Comparison of ENCODE assay signal across 21 mouse cellular contexts in genomic region chr12:86534283-86534682, GRCm38 (mm10).
A peak's percentile ranks its signal among the peaks of the same experiment; 100 is the strongest.
DNase-seq lines count a peak whose midpoint lies in the region; ATAC-seq and TF ChIP-seq lines count a peak whose summit lies in the region.
"Had no signal": no experiment of that assay in that cellular context is flagged by ENCODE, and none has a peak within 500 bp of the region (broad histone marks: within the 10 kb centered on the region; RNA-seq: fewer than 3 reads in every experiment).

No protein-coding gene starts in this region.

- no peaks in the 10 kb centered on the region for H3K4me1 ChIP-seq in hindbrain, embryonic 14.5 days (replicated peaks; ENCODE audit: control insufficient read depth, insufficient read depth, low read length)
- no peaks in the 10 kb centered on the region for H3K4me1 ChIP-seq in hindbrain, embryonic 12.5 days
- no peaks in the 10 kb centered on the region for H3K4me1 ChIP-seq in lung, embryonic 14.5 days (ENCODE audit: insufficient read depth)
- H3K4me1 ChIP-seq: heart, embryonic 10.5 days; stomach, embryonic 15.5 days had no signal

- 64% methylated on average over 2 of the region's 2 CpGs for WGBS in hindbrain, embryonic 14.5 days
- 77% methylated on average over 2 of the region's 2 CpGs for WGBS in hindbrain, embryonic 12.5 days
- 40% methylated on average over 2 of the region's 2 CpGs for WGBS in lung, embryonic 14.5 days

- H3K9ac ChIP-seq in hindbrain, embryonic 14.5 days = no peak overlapping the region
- no peak overlapping the region for H3K9ac ChIP-seq in hindbrain, embryonic 12.5 days
- no peak overlapping the region for H3K9ac ChIP-seq in lung, embryonic 14.5 days
- H3K9ac ChIP-seq: liver, embryonic 14.5 days; stomach, embryonic 15.5 days had no signal

- no peaks in the 10 kb centered on the region for H3K27me3 ChIP-seq in hindbrain, embryonic 14.5 days (ENCODE audit: control insufficient read depth, insufficient read depth, low read length)
- H3K27me3 ChIP-seq in hindbrain, embryonic 12.5 days = no peaks in the 10 kb centered on the region
- no peaks in the 10 kb centered on the region for H3K27me3 ChIP-seq in lung, embryonic 14.5 days (ENCODE audit: insufficient read depth, low read length)
- H3K27me3 ChIP-seq: stomach, embryonic 15.5 days had no signal

- peak; percentile 13 to 17 for DNase-seq in cerebellum, postnatal 36 days
- DNase-seq in cerebellum, adult 8-10 months = no peak
- DNase-seq in hindbrain, embryonic 14.5 days (ENCODE audit: low spot score) = peak; percentile 61
- peak; percentile 60 for DNase-seq in lung, embryonic 14.5 days
- no peak for DNase-seq in lung, postnatal 14 days
- no peak for DNase-seq in right cerebral cortex, postnatal 4 days
- DNase-seq: embryo, embryonic 11 days; gastrocnemius, postnatal 25 days; kidney, adult 8-10 months; kidney, postnatal 25 days; layer of hippocampus, postnatal 36 days; right cerebral cortex, adult 18-20 months; spleen, adult 18-20 months; thymus, adult 2 months had no signal

- no peak for ATAC-seq in hindbrain, embryonic 14.5 days (ENCODE audit: low FRiP score)
- no peak for ATAC-seq in hindbrain, embryonic 12.5 days (ENCODE audit: low FRiP score)
- no peak for ATAC-seq in lung, embryonic 14.5 days (ENCODE audit: insufficient read depth)
- ATAC-seq: activated CD4-positive, CD25-positive, alpha-beta regulatory T cell, adult 4 months; lung, postnatal 0 days; Patski had no signal

- no peak overlapping the region for H3K4me3 ChIP-seq in hindbrain, embryonic 14.5 days (replicated peaks; ENCODE audit: low read length)
- no peak overlapping the region for H3K4me3 ChIP-seq in hindbrain, embryonic 12.5 days
- H3K4me3 ChIP-seq in lung, embryonic 14.5 days (ENCODE audit: low read depth, low read length) = no peak overlapping the region
- H3K4me3 ChIP-seq: heart, embryonic 10.5 days; stomach, embryonic 15.5 days had no signal

- no peak overlapping the region for H3K4me2 ChIP-seq in hindbrain, embryonic 14.5 days (replicated peaks)
- H3K4me2 ChIP-seq in hindbrain, embryonic 12.5 days (replicated peaks) = no peak overlapping the region
- no peak overlapping the region for H3K4me2 ChIP-seq in lung, embryonic 14.5 days
- H3K4me2 ChIP-seq: stomach, embryonic 15.5 days had no signal

- H3K27ac ChIP-seq in hindbrain, embryonic 14.5 days = no peak overlapping the region
- no peak overlapping the region for H3K27ac ChIP-seq in hindbrain, embryonic 12.5 days
- no peak overlapping the region for H3K27ac ChIP-seq in lung, embryonic 14.5 days (ENCODE audit: low read depth)
- H3K27ac ChIP-seq: heart, embryonic 10.5 days; liver, embryonic 14.5 days; stomach, embryonic 15.5 days had no signal

- no peaks in the 10 kb centered on the region for H3K36me3 ChIP-seq in hindbrain, embryonic 14.5 days (replicated peaks; ENCODE audit: control insufficient read depth, insufficient read depth)
- H3K36me3 ChIP-seq in hindbrain, embryonic 12.5 days = no peaks in the 10 kb centered on the region
- H3K36me3 ChIP-seq in lung, embryonic 14.5 days (ENCODE audit: insufficient read depth) = no peaks in the 10 kb centered on the region
- H3K36me3 ChIP-seq: heart, embryonic 10.5 days; stomach, embryonic 15.5 days had no signal

- no peak for TF ChIP-seq CTCF in lung, embryonic 14.5 days (IDR thresholded peaks at IDR 0.05; ENCODE audit: low read depth)

- no peaks in the 10 kb centered on the region for H3K9me3 ChIP-seq in hindbrain, embryonic 14.5 days (ENCODE audit: control insufficient read depth, low read length)
- no peaks in the 10 kb centered on the region for H3K9me3 ChIP-seq in hindbrain, embryonic 12.5 days (replicated peaks)
- no peaks in the 10 kb centered on the region for H3K9me3 ChIP-seq in lung, embryonic 14.5 days (ENCODE audit: low read depth, low read length)
- H3K9me3 ChIP-seq: heart, embryonic 10.5 days; stomach, embryonic 15.5 days had no signal

Comparison
In these comparisons a context has a peak if more than half of its experiments do, and no peak if none do; other contexts are left out.
1. DNase-seq: peak in cerebellum, postnatal 36 days (2 of 2), hindbrain, embryonic 14.5 days (single experiment) and lung, embryonic 14.5 days (single experiment); none in cerebellum, adult 8-10 months (single experiment), lung, postnatal 14 days (single experiment) and right cerebral cortex, postnatal 4 days (single experiment).